Mouse (Mus musculus) kidney, adult 2 months (tissue): ENCODE results near the gene Zcchc18. TPM values are rescaled to one million over a fixed set of nuclear protein-coding genes. Genes with fewer than 3 reads are reported as not detected.
A peak's percentile ranks its signal among the peaks of the same experiment; 100 is the strongest.

Source experiments
- DNase-seq: peaks from one replicate; pipeline ENCODE4 v3.0.0; 2021
- H3K27ac ChIP-seq: fragments of 200-500 bp; 2 replicates; pipeline ENCODE4 v1.5.1; 2012; ENCODE audit warnings: low read depth, low read length, control low read depth, inconsistent platforms; ENCODE audit not compliant: insufficient read depth
- H3K27me3 ChIP-seq: fragments of 200-500 bp; replicated peaks from 2 replicates; pipeline ENCODE4 v1.6.1; 2012; ENCODE audit warnings: mild to moderate bottlenecking, moderate library complexity, low read length, inconsistent platforms; ENCODE audit not compliant: control insufficient read depth, insufficient read depth
- H3K36me3 ChIP-seq: fragments of 200-500 bp; 2 replicates; pipeline ENCODE4 v1.6.1; 2012; ENCODE audit warnings: mild to moderate bottlenecking, moderate library complexity, low read length, inconsistent platforms; ENCODE audit not compliant: control insufficient read depth, insufficient read depth
- H3K4me1 ChIP-seq: fragments of 200-500 bp; 2 replicates; pipeline ENCODE4 v1.6.1; 2011; ENCODE audit warnings: low read length; ENCODE audit not compliant: control insufficient read depth, insufficient read depth
- H3K4me3 ChIP-seq: fragments of 200-500 bp; 2 replicates; pipeline ENCODE4 v1.5.1; 2011; ENCODE audit warnings: mild to moderate bottlenecking, low read depth, low read length, control low read depth; ENCODE audit not compliant: insufficient read depth
- CTCF ChIP-seq: fragments of 200-500 bp; conservative IDR thresholded peaks from 2 replicates; pipeline ENCODE4 v1.5.1; 2011; ENCODE audit warnings: low read depth, mild to moderate bottlenecking, control low read depth, low read length, moderate library complexity, mixed read lengths; ENCODE audit not compliant: insufficient read depth, insufficient read length
- POLR2A ChIP-seq: fragments of 200-500 bp; IDR thresholded peaks from one replicate; pipeline ENCODE4 v1.6.1; 2011; ENCODE audit warnings: low read depth, low read length, control low read depth
- WGBS: fragments of 180-500 bp; shearing (Covaris S2); methylation state at CpG from one replicate; pipeline ENCODE4 v1.1.7; 2018; 5-methylcytosine and 5-hydroxymethylcytosine counted together
- polyA plus RNA-seq: library from polyadenylated mRNA; depleted of rRNA; stranded (reverse); fragments of >200 nt; gene quantifications from 2 replicates; pipeline ENCODE4 v1.2.3, GENCODE M21; 2012; rRNA removed

The Zcchc18 gene
- polyA plus RNA-seq, 1 experiment, result 0.92 TPM

GRCm38 (mm10) chrX:137019310-137019709, 26.4 kb downstream of the Zcchc18 start:
- 4% methylated on average over 1 of the region's 1 CpGs for WGBS
- Histone ChIP-seq H3K4me1 (no peaks in the 10 kb centered on the region; the same call in 1 of the 2 replicates), H3K36me3 (no peaks in the 10 kb centered on the region), H3K4me3 (no peak overlapping the region), H3K27ac (no peak overlapping the region), H3K27me3 (no peaks in the 10 kb centered on the region)
- TF ChIP-seq POLR2A (no peak), CTCF (peak; percentile 46)
- DNase-seq, result peak; percentile 65

DNA sequence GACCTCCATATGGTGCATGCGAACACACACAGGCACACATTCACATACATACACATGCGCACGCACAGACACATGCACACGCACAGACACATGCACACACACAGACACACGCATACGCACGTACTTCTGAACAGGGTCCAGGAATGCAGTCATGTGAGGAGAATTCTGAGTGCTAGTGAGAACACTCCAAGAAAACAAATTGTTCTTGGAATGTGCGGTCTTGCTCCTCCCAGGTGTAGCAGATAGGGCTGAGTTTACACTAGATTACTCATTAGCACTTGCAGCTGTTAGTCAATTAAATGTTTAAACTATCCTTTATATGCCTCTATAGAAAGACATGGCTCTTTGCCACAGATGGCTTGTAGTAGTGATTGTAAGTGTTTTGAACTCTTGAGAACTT, 38.0 kb downstream of the Zcchc18 start:
- no peak for TF ChIP-seq CTCF
- no peak for TF ChIP-seq POLR2A
- Histone ChIP-seq H3K4me3 (no peak overlapping the region), H3K4me1 (peaks cover 5% of the 10 kb centered on the region), H3K27ac (no peak overlapping the region), H3K36me3 (no peaks in the 10 kb centered on the region), H3K27me3 (no peaks in the 10 kb centered on the region)
- peak; percentile 42 for DNase-seq
- WGBS, result 58% methylated on average over 8 of the region's 8 CpGs

GRCm38 (mm10) chrX:137031726-137032125, 38.8 kb downstream of the Zcchc18 start:
- DNase-seq, result no peak
- Histone ChIP-seq H3K4me3 (no peak overlapping the region), H3K4me1 (peaks cover 5% of the 10 kb centered on the region), H3K36me3 (no peaks in the 10 kb centered on the region), H3K27me3 (no peaks in the 10 kb centered on the region), H3K27ac (no peak overlapping the region)
- 89% methylated on average over 5 of the region's 5 CpGs for WGBS
- TF ChIP-seq POLR2A, result no peak
- TF ChIP-seq CTCF, result no peak

GRCm38 (mm10) chrX:137034322-137034721, 41.4 kb downstream of the Zcchc18 start:
- Histone ChIP-seq H3K4me3 (no peak overlapping the region), H3K27me3 (no peaks in the 10 kb centered on the region), H3K27ac (no peak overlapping the region), H3K4me1 (peaks cover 5% of the 10 kb centered on the region), H3K36me3 (no peaks in the 10 kb centered on the region)
- no peak for TF ChIP-seq POLR2A
- TF ChIP-seq CTCF, result no peak
- 27% methylated on average over 4 of the region's 4 CpGs for WGBS
- DNase-seq, result peak; percentile 27

DNA sequence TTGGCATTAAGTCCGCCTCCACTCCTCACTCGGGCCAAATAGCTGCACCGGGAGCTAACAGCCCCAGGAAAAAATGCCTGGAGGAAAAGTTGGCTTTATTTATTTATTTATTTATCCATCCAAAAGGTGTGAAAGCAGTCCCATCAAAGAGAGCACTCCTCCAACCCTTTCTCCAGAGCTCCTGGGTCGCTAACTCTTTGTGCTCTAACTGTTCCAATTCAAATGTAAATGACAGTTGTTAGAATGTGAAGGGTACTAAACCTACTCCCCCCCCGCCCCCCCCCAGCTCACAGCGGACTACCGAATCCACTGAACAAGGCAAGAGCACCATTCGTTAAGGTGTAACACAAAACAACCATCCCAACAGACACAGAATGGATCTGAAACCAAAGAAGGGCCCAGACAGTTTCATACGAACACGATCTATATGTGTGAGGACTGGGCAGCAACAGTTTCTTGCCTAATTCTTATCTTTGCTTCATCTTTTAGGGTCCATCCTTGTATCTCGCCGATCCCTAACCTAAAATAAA, 44.6 kb downstream of the Zcchc18 start:
- Histone ChIP-seq H3K27ac (no peak overlapping the region), H3K27me3 (no peaks in the 10 kb centered on the region), H3K4me1 (no peaks in the 10 kb centered on the region), H3K36me3 (no peaks in the 10 kb centered on the region), H3K4me3 (peak overlapping the region; percentile 99)
- TF ChIP-seq POLR2A (no peak), CTCF (no peak)
- WGBS, result 1% methylated on average over 12 of the region's 12 CpGs
- DNase-seq, result no peak

DNA sequence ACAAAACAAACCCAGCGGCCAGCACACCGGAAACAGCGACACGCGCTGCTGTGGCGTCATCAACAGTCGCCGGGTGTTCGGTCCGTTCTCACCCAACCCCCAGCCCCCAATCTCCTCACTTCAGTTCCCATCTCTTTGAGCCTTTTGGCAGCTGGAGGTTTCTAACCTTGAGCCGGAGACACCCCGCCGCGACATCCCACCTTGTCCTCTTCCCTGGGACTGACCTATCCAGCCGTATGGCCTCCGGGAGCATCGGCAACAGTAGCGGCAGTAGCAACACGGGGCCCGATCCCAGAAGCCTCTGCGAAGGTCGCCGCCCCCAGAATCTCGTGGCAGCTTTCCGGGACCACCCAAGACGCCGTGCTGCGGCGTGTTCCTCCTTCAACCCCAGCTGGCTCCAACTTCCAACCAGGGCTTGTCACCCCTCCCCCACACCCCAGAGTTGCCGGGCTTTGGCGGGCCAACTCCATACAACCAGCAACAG, 45.1 kb downstream of the Zcchc18 start, which contains the start of gene Slc25a53:
Gene Slc25a53 (minus strand): TSS at position 303 of the 484 bp plus-strand sequence.
- TF ChIP-seq POLR2A (no peak), CTCF (no peak)
- 2% methylated on average over 31 of the region's 31 CpGs for WGBS
- no peaks in the 10 kb centered on the region for H3K4me1 ChIP-seq
- H3K27me3 ChIP-seq, result no peaks in the 10 kb centered on the region
- H3K27ac ChIP-seq, result peak within 1 kb of the TSS; percentile 88
- no peaks in the 10 kb centered on the region for H3K36me3 ChIP-seq
- peak; percentile 88 for DNase-seq
- H3K4me3 ChIP-seq, result peak within 1 kb of the TSS; percentile 99

GRCm38 (mm10) chrX:137038502-137038901, 45.5 kb downstream of the Zcchc18 start:
- Histone ChIP-seq H3K4me3 (peak overlapping the region; percentile 99), H3K36me3 (no peaks in the 10 kb centered on the region), H3K27me3 (no peaks in the 10 kb centered on the region), H3K27ac (0 out of 2 replicates have a peak overlapping the region, but pooled peaks have one; percentile 17), H3K4me1 (no peaks in the 10 kb centered on the region)
- WGBS, result 30% methylated on average over 7 of the region's 7 CpGs
- TF ChIP-seq CTCF (no peak), POLR2A (no peak)
- DNase-seq, result no peak

Other genes with a start within 250 kb of the Zcchc18 start
- gene Morf4l2, start 249.5 kb upstream of the Zcchc18 start, polyA plus RNA-seq, result 20.9 and 33.3 TPM in 2 replicates
- gene Glra4, start 213.0 kb upstream of the Zcchc18 start, polyA plus RNA-seq, result not detected in 2 replicates
- 3.6 and 4.4 TPM in 2 replicates for gene Plp1, start 170.5 kb upstream of the Zcchc18 start, polyA plus RNA-seq
- not detected in 2 replicates for gene Rab9b, start 124.4 kb upstream of the Zcchc18 start, polyA plus RNA-seq
- gene H2bfm, start 65.8 kb upstream of the Zcchc18 start, polyA plus RNA-seq, result not detected in 2 replicates
- 0.44 and 0.57 TPM in 2 replicates for gene Tmsb15b2, start 17.7 kb upstream of the Zcchc18 start, polyA plus RNA-seq
- 1.2 and 2.0 TPM in 2 replicates for gene Tmsb15l, start 16.3 kb upstream of the Zcchc18 start, polyA plus RNA-seq
- 0.83 and 1.0 TPM in 2 replicates for gene Tmsb15b1, start 16.3 kb upstream of the Zcchc18 start, polyA plus RNA-seq
- gene Slc25a53, start 45.1 kb downstream of the Zcchc18 start, polyA plus RNA-seq, result 2.2 and 2.4 TPM in 2 replicates
- 0.83 and 0.91 TPM in 2 replicates for gene Fam199x, start 56.4 kb downstream of the Zcchc18 start, polyA plus RNA-seq
- gene Esx1, start 128.9 kb downstream of the Zcchc18 start, polyA plus RNA-seq, result not detected in 2 replicates